Mouse (Mus musculus): Measurements from ENCODE around the gene Usp7.

Usp7 gene

GRCm38 (mm10) chr16:8678035-8678434 is 114.1 kb downstream of the Usp7 start:
- no peak for ATAC-seq (ENCODE audit: insufficient number of reproducible peaks, low FRiP score, low TSS enrichment)

GRCm38 (mm10) chr16:8676800-8677199 is 115.3 kb downstream of the Usp7 start:
- ATAC-seq (ENCODE audit: insufficient number of reproducible peaks, low FRiP score, low TSS enrichment) = no peak

GRCm38 (mm10) chr16:8676228-8676627 is 115.9 kb downstream of the Usp7 start:
- ATAC-seq (ENCODE audit: insufficient number of reproducible peaks, low FRiP score, low TSS enrichment) = no peak

GRCm38 (mm10) chr16:8675559-8675958 is 116.5 kb downstream of the Usp7 start:
- no peak for ATAC-seq (ENCODE audit: insufficient number of reproducible peaks, low FRiP score, low TSS enrichment)

- no peak for ATAC-seq (ENCODE audit: insufficient number of reproducible peaks, low FRiP score, low TSS enrichment)
Measured at GRCm38 (mm10) chr16:8674165-8674564, 117.9 kb downstream of the Usp7 start.

GRCm38 (mm10) chr16:8673343-8673742 is 118.8 kb downstream of the Usp7 start:
- no peak for ATAC-seq (ENCODE audit: insufficient number of reproducible peaks, low FRiP score, low TSS enrichment)

GRCm38 (mm10) chr16:8672811-8673210 is 119.3 kb downstream of the Usp7 start:
- ATAC-seq (ENCODE audit: insufficient number of reproducible peaks, low FRiP score, low TSS enrichment) = no peak

- ATAC-seq (ENCODE audit: insufficient number of reproducible peaks, low FRiP score, low TSS enrichment) = no peak
Measured at GRCm38 (mm10) chr16:8672350-8672687, 119.8 kb downstream of the Usp7 start.

- ATAC-seq (ENCODE audit: insufficient number of reproducible peaks, low FRiP score, low TSS enrichment) = peak; percentile 59
Measured at GRCm38 (mm10) chr16:8671551-8672349, 120.4 kb downstream of the Usp7 start, which contains the start of gene Carhsp1. Carhsp1 (minus strand) TSS chr16:8672155.

- no peak for ATAC-seq (ENCODE audit: insufficient number of reproducible peaks, low FRiP score, low TSS enrichment)
Measured at GRCm38 (mm10) chr16:8670041-8671035, 121.8 kb downstream of the Usp7 start.

GRCm38 (mm10) chr16:8669432-8669831 is 122.7 kb downstream of the Usp7 start:
- ATAC-seq (ENCODE audit: insufficient number of reproducible peaks, low FRiP score, low TSS enrichment) = no peak

- ATAC-seq (ENCODE audit: insufficient number of reproducible peaks, low FRiP score, low TSS enrichment) = no peak
Measured at GRCm38 (mm10) chr16:8668386-8668785, 123.7 kb downstream of the Usp7 start.

GRCm38 (mm10) chr16:8667814-8668213 is 124.3 kb downstream of the Usp7 start:
- ATAC-seq (ENCODE audit: insufficient number of reproducible peaks, low FRiP score, low TSS enrichment) = no peak

GRCm38 (mm10) chr16:8667261-8667660 is 124.8 kb downstream of the Usp7 start:
- no peak for ATAC-seq (ENCODE audit: insufficient number of reproducible peaks, low FRiP score, low TSS enrichment)

- ATAC-seq (ENCODE audit: insufficient number of reproducible peaks, low FRiP score, low TSS enrichment) = no peak
Measured at GRCm38 (mm10) chr16:8666452-8666851, 125.7 kb downstream of the Usp7 start.

- ATAC-seq (ENCODE audit: insufficient number of reproducible peaks, low FRiP score, low TSS enrichment) = no peak
Measured at GRCm38 (mm10) chr16:8665367-8665766, 126.7 kb downstream of the Usp7 start.

- no peak for ATAC-seq (ENCODE audit: insufficient number of reproducible peaks, low FRiP score, low TSS enrichment)
Measured at GRCm38 (mm10) chr16:8663606-8664539, 128.2 kb downstream of the Usp7 start.

GRCm38 (mm10) chr16:8663022-8663421 is 129.1 kb downstream of the Usp7 start:
- ATAC-seq (ENCODE audit: insufficient number of reproducible peaks, low FRiP score, low TSS enrichment) = no peak

- no peak for ATAC-seq (ENCODE audit: insufficient number of reproducible peaks, low FRiP score, low TSS enrichment)
Measured at GRCm38 (mm10) chr16:8658764-8659163, 133.3 kb downstream of the Usp7 start.

- ATAC-seq (ENCODE audit: insufficient number of reproducible peaks, low FRiP score, low TSS enrichment) = no peak
Measured at GRCm38 (mm10) chr16:8658349-8658748, 133.8 kb downstream of the Usp7 start.

Measured in cerebellum, adult (tissue).